Mouse (Mus musculus): ENCODE measurements around the gene Wdr60.

GRCm38 (mm10) chr12:116258321-116258720, 4.5 kb downstream of the Wdr60 start:
- no peak for TF ChIP-seq MYOG (IDR thresholded peaks at IDR 0.05; ENCODE audit: control insufficient read depth in 1 of 3, insufficient read depth in 1 of 3, insufficient read length in 2 of 3, low read depth in 2 of 3)
- TF ChIP-seq USF1 (IDR thresholded peaks at IDR 0.05; ENCODE audit: low read depth): no peak
- no peak for TF ChIP-seq POLR2A (IDR thresholded peaks at IDR 0.05; ENCODE audit: insufficient read length, low read depth)
- no peak for TF ChIP-seq E2F4 (IDR thresholded peaks at IDR 0.05; ENCODE audit: insufficient read depth)
- TF ChIP-seq TCF12 (IDR thresholded peaks at IDR 0.05; ENCODE audit: insufficient read depth, poor library complexity, severe bottlenecking): no peak
- TF ChIP-seq MAX (IDR thresholded peaks at IDR 0.05; ENCODE audit: low read depth): no peak
- TF ChIP-seq POLR2AphosphoS2 (IDR thresholded peaks at IDR 0.05; ENCODE audit: insufficient read length, low read depth): no peak
- TF ChIP-seq MYOD1 (IDR thresholded peaks at IDR 0.05; ENCODE audit: control insufficient read depth in 1 of 3, insufficient read length in 2 of 3, low read depth in 2 of 3): no peak
- no peak for TF ChIP-seq CEBPB (IDR thresholded peaks at IDR 0.05; ENCODE audit: insufficient read depth, poor library complexity, severe bottlenecking)
- TF ChIP-seq TCF3 (IDR thresholded peaks at IDR 0.05; ENCODE audit: insufficient read length, low read depth): no peak
